Mouse (Mus musculus): ENCODE measurements around the gene Mme. TPM values are rescaled to one million over a fixed set of nuclear protein-coding genes. Genes with fewer than 3 reads are reported as not detected.

Mme gene
- polyA plus RNA-seq, 1 experiment, result 25.7 TPM

- 48% methylated on average over 2 of the region's 2 CpGs for WGBS
- Histone ChIP-seq H3K27ac (ENCODE audit: insufficient read depth, low read depth, low read length) (no peak overlapping the region), H3K36me3 (ENCODE audit: control insufficient read depth, insufficient read depth, low read length) (no peaks in the 10 kb centered on the region), H3K4me1 (ENCODE audit: control insufficient read depth, insufficient read depth, low read length) (0 out of 2 replicates have a peak, but pooled peaks cover 6% of the 10 kb centered on the region), H3K27me3 (replicated peaks; ENCODE audit: control insufficient read depth, insufficient read depth, low read length) (no peaks in the 10 kb centered on the region), H3K4me3 (ENCODE audit: insufficient read depth, low read depth, low read length) (no peak overlapping the region)
- TF ChIP-seq POLR2A (IDR thresholded peaks at IDR 0.05; ENCODE audit: low read depth, low read length) (no peak), CTCF (conservative IDR thresholded peaks at IDR 0.05; ENCODE audit: insufficient read depth, insufficient read length, low read depth, low read length) (no peak)
- DNase-seq, result peak; percentile 36
Observed at GRCm38 (mm10) chr3:63348893-63349426, 107.6 kb downstream of the Mme start.

GRCm38 (mm10) chr3:63350242-63350641, 108.9 kb downstream of the Mme start:
- TF ChIP-seq CTCF (conservative IDR thresholded peaks at IDR 0.05; ENCODE audit: insufficient read depth, insufficient read length, low read depth, low read length) (no peak), POLR2A (IDR thresholded peaks at IDR 0.05; ENCODE audit: low read depth, low read length) (no peak)
- H3K27ac ChIP-seq (ENCODE audit: insufficient read depth, low read depth, low read length), result no peak overlapping the region
- H3K27me3 ChIP-seq (replicated peaks; ENCODE audit: control insufficient read depth, insufficient read depth, low read length), result no peaks in the 10 kb centered on the region
- WGBS, result 81% methylated on average over 4 of the region's 4 CpGs
- H3K4me1 ChIP-seq (ENCODE audit: control insufficient read depth, insufficient read depth, low read length), result 0 out of 2 replicates have a peak, but pooled peaks cover 6% of the 10 kb centered on the region
- peaks cover 1% of the 10 kb centered on the region; the same call in 1 of the 2 replicates for H3K36me3 ChIP-seq (ENCODE audit: control insufficient read depth, insufficient read depth, low read length)
- H3K4me3 ChIP-seq (ENCODE audit: insufficient read depth, low read depth, low read length), result no peak overlapping the region
- DNase-seq, result no peak

GRCm38 (mm10) chr3:63350704-63351103, 109.4 kb downstream of the Mme start:
- Histone ChIP-seq H3K27me3 (replicated peaks; ENCODE audit: control insufficient read depth, insufficient read depth, low read length) (no peaks in the 10 kb centered on the region), H3K4me3 (ENCODE audit: insufficient read depth, low read depth, low read length) (no peak overlapping the region), H3K36me3 (ENCODE audit: control insufficient read depth, insufficient read depth, low read length) (peaks cover 1% of the 10 kb centered on the region; the same call in 1 of the 2 replicates), H3K4me1 (ENCODE audit: control insufficient read depth, insufficient read depth, low read length) (0 out of 2 replicates have a peak, but pooled peaks cover 6% of the 10 kb centered on the region), H3K27ac (ENCODE audit: insufficient read depth, low read depth, low read length) (no peak overlapping the region)
- 52% methylated on average over 3 of the region's 3 CpGs for WGBS
- TF ChIP-seq POLR2A (IDR thresholded peaks at IDR 0.05; ENCODE audit: low read depth, low read length) (no peak), CTCF (conservative IDR thresholded peaks at IDR 0.05; ENCODE audit: insufficient read depth, insufficient read length, low read depth, low read length) (no peak)
- no peak for DNase-seq

GRCm38 (mm10) chr3:63351680-63352260, 110.4 kb downstream of the Mme start:
- no peak for DNase-seq
- Histone ChIP-seq H3K27ac (ENCODE audit: insufficient read depth, low read depth, low read length) (no peak overlapping the region), H3K4me3 (ENCODE audit: insufficient read depth, low read depth, low read length) (no peak overlapping the region), H3K4me1 (ENCODE audit: control insufficient read depth, insufficient read depth, low read length) (0 out of 2 replicates have a peak, but pooled peaks cover 6% of the 10 kb centered on the region), H3K36me3 (ENCODE audit: control insufficient read depth, insufficient read depth, low read length) (peaks cover 1% of the 10 kb centered on the region; the same call in 1 of the 2 replicates), H3K27me3 (replicated peaks; ENCODE audit: control insufficient read depth, insufficient read depth, low read length) (no peaks in the 10 kb centered on the region)
- WGBS, result 37% methylated on average over 1 of the region's 1 CpGs
- TF ChIP-seq CTCF (conservative IDR thresholded peaks at IDR 0.05; ENCODE audit: insufficient read depth, insufficient read length, low read depth, low read length), result no peak
- no peak for TF ChIP-seq POLR2A (IDR thresholded peaks at IDR 0.05; ENCODE audit: low read depth, low read length)

- no peak for TF ChIP-seq POLR2A (IDR thresholded peaks at IDR 0.05; ENCODE audit: low read depth, low read length)
- no peak for TF ChIP-seq CTCF (conservative IDR thresholded peaks at IDR 0.05; ENCODE audit: insufficient read depth, insufficient read length, low read depth, low read length)
- Histone ChIP-seq H3K36me3 (ENCODE audit: control insufficient read depth, insufficient read depth, low read length) (no peaks in the 10 kb centered on the region), H3K27ac (ENCODE audit: insufficient read depth, low read depth, low read length) (no peak overlapping the region), H3K27me3 (replicated peaks; ENCODE audit: control insufficient read depth, insufficient read depth, low read length) (no peaks in the 10 kb centered on the region), H3K4me1 (ENCODE audit: control insufficient read depth, insufficient read depth, low read length) (no peaks in the 10 kb centered on the region), H3K4me3 (ENCODE audit: insufficient read depth, low read depth, low read length) (no peak overlapping the region)
- no peak for DNase-seq
- WGBS, result 84% methylated on average over 1 of the region's 1 CpGs
Observed at GRCm38 (mm10) chr3:63359512-63359911, 118.2 kb downstream of the Mme start.

GRCm38 (mm10) chr3:63384989-63385388, 143.7 kb downstream of the Mme start:
- Histone ChIP-seq H3K27me3 (replicated peaks; ENCODE audit: control insufficient read depth, insufficient read depth, low read length) (no peaks in the 10 kb centered on the region), H3K27ac (ENCODE audit: insufficient read depth, low read depth, low read length) (no peak overlapping the region), H3K4me3 (ENCODE audit: insufficient read depth, low read depth, low read length) (no peak overlapping the region), H3K4me1 (ENCODE audit: control insufficient read depth, insufficient read depth, low read length) (no peaks in the 10 kb centered on the region), H3K36me3 (ENCODE audit: control insufficient read depth, insufficient read depth, low read length) (no peaks in the 10 kb centered on the region)
- WGBS, result 41% methylated on average over 2 of the region's 2 CpGs
- TF ChIP-seq CTCF (conservative IDR thresholded peaks at IDR 0.05; ENCODE audit: insufficient read depth, insufficient read length, low read depth, low read length), result no peak
- no peak for TF ChIP-seq POLR2A (IDR thresholded peaks at IDR 0.05; ENCODE audit: low read depth, low read length)
- DNase-seq, result peak; percentile 69

GRCm38 (mm10) chr3:63390774-63391173, 149.4 kb downstream of the Mme start:
- H3K36me3 ChIP-seq (ENCODE audit: control insufficient read depth, insufficient read depth, low read length), result no peaks in the 10 kb centered on the region
- H3K27ac ChIP-seq (ENCODE audit: insufficient read depth, low read depth, low read length), result no peak overlapping the region
- WGBS, result 64% methylated on average over 2 of the region's 2 CpGs
- DNase-seq, result no peak
- H3K27me3 ChIP-seq (replicated peaks; ENCODE audit: control insufficient read depth, insufficient read depth, low read length), result no peaks in the 10 kb centered on the region
- no peaks in the 10 kb centered on the region for H3K4me1 ChIP-seq (ENCODE audit: control insufficient read depth, insufficient read depth, low read length)
- no peak for TF ChIP-seq POLR2A (IDR thresholded peaks at IDR 0.05; ENCODE audit: low read depth, low read length)
- no peak for TF ChIP-seq CTCF (conservative IDR thresholded peaks at IDR 0.05; ENCODE audit: insufficient read depth, insufficient read length, low read depth, low read length)
- H3K4me3 ChIP-seq (ENCODE audit: insufficient read depth, low read depth, low read length), result no peak overlapping the region
